Mouse (Mus musculus): Measurements from ENCODE around the gene Ikzf2.

The Ikzf2 gene

GRCm38 (mm10) chr1:69599074-69599772, 87.8 kb downstream of the Ikzf2 start:
- DNase-seq (ENCODE audit: low read depth, low spot score), result no peak

- DNase-seq (ENCODE audit: low read depth, low spot score), result no peak
Observed at GRCm38 (mm10) chr1:69591889-69592288, 95.2 kb downstream of the Ikzf2 start.

DNA sequence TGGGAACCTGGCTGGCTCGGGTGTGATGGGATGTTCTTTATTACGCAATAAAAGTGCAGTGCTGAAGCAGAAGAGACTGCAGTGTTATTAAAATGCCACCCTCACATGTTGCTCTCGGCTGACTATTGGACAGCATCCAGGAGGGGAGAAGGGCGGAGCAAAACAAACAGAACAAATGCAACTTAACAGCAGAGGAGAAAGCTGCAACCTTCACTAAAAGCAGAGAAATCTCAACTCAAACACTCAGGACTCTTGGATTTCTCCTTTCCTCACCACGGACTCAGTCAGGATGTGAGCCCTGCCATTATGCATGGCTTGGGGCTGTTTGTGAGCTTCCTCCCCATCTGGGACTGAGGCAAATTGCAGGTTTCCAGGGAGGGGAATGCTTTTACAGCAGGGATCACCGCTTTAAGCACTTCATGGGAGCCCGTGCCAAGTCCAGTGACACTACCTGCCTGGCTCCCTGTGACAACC, 95.7 kb downstream of the Ikzf2 start:
- no peak for DNase-seq (ENCODE audit: low read depth, low spot score)

- DNase-seq (ENCODE audit: low read depth, low spot score), result no peak
Observed at GRCm38 (mm10) chr1:69585546-69585945, 101.5 kb downstream of the Ikzf2 start.

DNA sequence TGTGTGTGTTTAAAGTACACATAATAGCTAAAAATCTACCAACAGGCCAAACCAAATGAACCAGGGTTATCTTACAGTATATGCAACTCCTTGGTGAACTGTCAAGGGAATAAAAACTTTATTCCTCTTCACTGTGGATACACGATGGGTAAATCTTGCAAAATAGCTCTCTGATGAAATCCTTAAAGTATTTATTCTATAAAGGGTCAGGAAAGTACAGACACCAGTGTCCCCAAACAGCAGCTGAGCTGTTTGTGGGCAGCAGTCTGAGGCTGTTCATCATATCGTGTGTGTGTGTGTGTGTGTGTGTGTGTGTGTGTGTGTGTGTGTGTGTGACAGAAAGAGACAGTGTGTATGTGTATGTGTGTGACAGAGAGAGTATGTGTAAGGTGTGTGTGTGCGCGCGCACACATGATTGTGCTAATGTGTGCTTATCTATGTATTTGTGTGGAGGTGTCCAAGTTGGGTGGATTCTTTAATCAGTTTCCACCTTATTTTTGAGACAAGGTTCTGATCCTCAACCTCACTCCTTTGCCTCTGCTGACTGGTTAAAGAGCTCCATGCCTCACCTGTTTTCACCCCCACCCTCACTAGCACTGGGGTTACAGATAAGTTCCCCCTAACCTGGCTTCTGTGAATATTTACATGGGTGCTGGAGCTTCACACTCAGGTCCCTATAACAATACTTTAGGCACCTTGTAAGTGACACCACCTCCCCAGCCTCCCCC, 102.9 kb downstream of the Ikzf2 start:
- no peak for DNase-seq (ENCODE audit: low read depth, low spot score)

DNA sequence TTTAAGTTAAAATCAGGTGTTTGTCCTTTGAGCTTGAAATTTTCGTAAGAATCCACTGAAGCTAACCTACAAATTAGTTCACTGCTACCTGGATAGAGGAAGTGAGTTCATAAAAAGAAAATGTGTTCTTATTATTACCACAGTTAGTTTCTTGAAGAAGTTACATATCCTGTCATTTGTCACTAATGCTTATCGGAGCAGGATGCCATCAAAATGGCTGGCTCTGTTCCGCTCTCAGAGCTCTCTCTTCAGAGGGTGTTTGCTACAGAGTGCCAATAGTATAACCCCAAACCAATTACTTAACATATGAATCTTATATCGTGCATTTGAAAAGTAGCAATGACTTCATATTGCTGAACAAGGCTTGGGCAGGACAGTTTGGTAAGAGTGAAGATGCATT, 108.1 kb downstream of the Ikzf2 start:
- no peak for DNase-seq (ENCODE audit: low read depth, low spot score)

DNA sequence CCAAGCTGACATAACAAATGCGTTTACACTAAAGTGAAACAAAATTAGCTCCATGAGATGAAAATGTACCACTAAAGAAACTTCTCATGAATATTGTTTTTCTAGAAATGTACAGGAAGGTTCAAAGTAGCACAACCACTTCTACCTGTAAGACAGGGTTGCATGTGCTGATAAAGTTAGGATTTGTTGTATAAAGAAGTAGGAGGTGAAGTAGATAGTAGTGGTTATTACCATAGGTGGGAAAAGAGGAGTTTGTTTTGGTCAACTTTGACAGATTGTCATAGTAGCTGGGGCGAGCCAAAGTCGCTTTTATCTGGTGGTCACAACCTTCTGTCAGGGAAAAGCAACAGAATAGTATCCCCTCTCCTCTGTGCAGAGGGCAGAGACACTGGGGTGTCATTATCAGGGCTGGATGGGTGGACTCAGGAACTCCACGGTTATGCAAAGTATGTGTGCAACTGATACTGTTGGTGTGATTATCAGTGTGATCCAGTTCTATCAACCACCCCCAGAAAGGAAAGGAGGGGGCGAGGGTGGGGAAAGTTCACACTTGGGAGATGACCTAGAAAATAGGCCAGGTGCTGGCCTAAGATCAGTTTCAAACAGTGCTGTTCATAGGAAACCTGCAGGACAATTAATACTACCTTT, 127.5 kb downstream of the Ikzf2 start:
- no peak for DNase-seq (ENCODE audit: low read depth, low spot score)

- peak; percentile 38 for DNase-seq (ENCODE audit: low read depth, low spot score)
Observed at GRCm38 (mm10) chr1:69555636-69556151, 131.4 kb downstream of the Ikzf2 start.

DNA sequence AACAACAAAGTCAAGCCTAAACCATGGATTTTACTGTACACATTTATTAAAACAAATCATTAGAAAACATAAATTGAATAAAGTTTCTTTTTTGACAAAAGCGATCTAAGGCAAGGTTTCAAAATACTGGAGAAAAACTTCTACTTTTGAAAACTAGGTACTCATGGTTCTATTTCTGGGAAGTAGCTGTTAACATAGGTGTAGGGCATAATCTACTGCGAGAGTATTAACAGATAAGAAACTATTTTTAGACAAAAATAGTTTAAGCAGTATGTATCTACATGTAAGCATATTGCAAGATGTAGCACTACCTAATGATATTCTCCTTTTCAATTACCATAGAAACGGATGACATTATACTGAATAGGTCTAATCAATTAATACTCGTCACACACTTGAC, 137.1 kb downstream of the Ikzf2 start:
- no peak for DNase-seq (ENCODE audit: low read depth, low spot score)

- no peak for DNase-seq (ENCODE audit: low read depth, low spot score)
Observed at GRCm38 (mm10) chr1:69545885-69546253, 141.2 kb downstream of the Ikzf2 start.

DNA sequence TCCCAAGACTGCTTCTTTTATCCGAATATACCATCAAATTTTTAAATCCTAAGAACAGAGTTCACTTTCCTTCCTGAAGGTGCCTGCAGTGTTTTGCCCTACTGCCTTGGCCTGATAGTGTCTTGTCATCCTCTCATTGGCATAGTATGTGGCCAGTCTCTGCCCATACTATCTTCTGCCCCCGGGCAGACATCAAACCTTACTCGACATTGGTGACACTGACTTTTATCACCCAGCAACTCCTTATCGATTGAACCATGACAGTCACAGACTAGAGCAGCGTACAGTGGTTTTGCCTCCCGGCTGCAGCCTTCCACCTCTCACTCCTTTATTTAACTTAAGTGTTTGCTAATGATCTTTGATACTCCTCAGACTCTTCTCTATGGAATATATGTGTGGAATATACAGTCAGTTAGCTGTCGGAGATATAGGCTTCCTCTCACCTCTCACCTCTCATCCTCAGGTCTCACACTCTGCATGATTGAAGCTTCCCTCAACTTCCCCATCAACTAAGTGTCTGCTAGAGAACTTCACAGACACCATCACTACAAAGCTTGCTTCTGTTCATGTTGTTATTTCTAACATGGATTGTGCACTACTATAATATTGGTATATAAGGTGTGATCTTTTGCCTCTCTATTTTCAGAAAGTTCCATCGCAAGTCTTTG, 141.7 kb downstream of the Ikzf2 start:
- peak; percentile 35 for DNase-seq (ENCODE audit: low read depth, low spot score)

DNA sequence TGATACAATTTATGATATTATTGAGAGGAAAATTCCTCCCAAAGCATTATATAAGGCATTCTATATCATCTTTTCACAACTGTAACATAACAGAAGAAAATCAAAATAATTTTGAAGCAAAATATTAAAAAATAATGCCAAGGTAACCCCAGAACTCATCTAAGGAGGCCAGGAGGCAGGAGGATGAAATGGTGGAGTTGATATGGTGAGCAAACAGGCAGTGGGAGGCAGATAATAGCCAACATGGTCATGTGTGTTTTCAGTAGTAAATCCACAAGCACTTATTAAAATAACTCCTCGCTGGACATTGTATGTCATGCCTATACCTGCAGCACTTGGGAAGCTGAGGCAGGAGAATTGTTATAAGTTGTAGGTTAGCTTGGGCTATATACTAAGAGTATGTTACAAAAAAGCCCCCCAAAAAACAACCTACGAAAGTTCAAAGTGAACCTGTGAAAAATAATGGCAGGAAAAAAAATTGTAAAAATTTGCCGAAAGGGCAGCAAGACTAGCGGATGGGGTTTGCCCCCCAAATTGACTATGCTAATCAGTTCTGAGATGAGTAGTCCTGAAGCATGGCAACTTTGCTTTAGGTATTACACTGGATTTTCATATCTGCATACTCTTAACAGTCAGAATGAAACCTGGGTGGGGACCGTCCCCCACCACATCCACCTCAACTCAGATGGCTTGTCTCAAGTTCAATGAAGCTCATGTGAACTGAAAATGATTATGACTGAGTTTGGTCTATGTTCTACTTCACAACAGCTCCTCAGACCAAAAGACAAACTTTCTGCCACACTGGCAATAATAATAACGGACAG, 143.1 kb downstream of the Ikzf2 start:
- peak; percentile 90 for DNase-seq (ENCODE audit: low read depth, low spot score)

- peak; percentile 26 for DNase-seq (ENCODE audit: low read depth, low spot score)
Observed at GRCm38 (mm10) chr1:69542546-69542945, 144.5 kb downstream of the Ikzf2 start.

GRCm38 (mm10) chr1:69538663-69539062, 148.4 kb downstream of the Ikzf2 start:
- DNase-seq (ENCODE audit: low read depth, low spot score), result no peak

- DNase-seq (ENCODE audit: low read depth, low spot score), result peak; percentile 68
Observed at GRCm38 (mm10) chr1:69537619-69538018, 149.4 kb downstream of the Ikzf2 start.

- DNase-seq (ENCODE audit: low read depth, low spot score), result no peak
Observed at GRCm38 (mm10) chr1:69535507-69535906, 151.5 kb downstream of the Ikzf2 start.

DNA sequence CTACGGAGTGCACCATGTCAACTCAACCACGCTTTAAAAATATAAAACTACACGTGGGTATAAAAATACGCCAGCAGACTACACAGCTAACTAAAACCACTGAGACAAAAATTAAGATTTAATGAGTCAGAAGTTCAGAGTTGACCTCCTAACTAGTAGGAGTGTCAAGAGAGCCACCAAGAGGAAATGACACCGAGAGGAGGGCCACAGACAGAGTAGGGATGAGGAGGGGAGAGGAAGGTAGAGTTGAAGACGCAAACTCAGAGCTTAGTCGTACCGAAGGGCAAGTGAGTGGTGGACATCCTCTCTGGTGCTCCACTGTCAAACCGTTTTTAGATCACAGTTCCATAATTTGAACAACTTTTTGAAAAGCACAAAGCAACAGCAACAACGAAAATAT, 154.0 kb downstream of the Ikzf2 start:
- no peak for DNase-seq (ENCODE audit: low read depth, low spot score)

DNA sequence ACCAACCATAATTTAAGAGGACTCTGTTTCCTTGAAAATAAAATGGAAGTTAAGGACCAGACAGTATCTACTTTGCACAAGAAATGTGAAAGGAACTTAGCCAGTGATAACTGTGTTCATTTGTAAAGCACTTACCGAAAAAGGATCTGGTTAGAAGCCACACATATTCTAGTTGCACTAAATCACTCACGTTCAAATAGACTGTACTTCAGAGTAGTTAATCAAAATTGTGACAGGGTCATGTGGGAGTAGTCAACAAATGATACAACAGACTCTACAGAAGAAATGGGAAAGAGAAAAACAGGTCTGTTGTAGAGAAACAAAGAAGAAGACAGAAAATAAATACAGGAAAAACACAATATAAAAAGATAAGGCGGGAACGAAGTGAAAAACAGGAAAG, 158.3 kb downstream of the Ikzf2 start:
- DNase-seq (ENCODE audit: low read depth, low spot score), result no peak

GRCm38 (mm10) chr1:69521656-69522055, 165.4 kb downstream of the Ikzf2 start:
- no peak for DNase-seq (ENCODE audit: low read depth, low spot score)

DNA sequence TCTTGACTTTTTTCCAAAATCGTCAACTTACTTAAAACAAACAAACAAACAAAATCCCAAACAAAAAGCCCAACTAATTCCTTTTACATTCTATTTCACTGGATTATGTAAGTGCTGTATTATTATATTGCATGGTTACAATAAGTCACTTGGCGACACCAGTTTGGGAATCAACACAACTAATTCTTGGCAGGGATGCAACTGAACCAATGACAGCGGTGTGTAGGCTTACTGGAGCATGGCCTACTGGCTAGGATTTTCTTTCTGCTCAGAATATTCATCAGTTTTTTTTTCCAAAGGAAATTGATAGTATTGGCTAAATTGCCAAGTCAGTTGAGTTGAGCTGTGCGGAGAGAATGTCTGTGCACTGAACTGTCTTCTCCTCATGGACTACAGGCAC, 167.7 kb downstream of the Ikzf2 start:
- DNase-seq (ENCODE audit: low read depth, low spot score), result no peak

DNA sequence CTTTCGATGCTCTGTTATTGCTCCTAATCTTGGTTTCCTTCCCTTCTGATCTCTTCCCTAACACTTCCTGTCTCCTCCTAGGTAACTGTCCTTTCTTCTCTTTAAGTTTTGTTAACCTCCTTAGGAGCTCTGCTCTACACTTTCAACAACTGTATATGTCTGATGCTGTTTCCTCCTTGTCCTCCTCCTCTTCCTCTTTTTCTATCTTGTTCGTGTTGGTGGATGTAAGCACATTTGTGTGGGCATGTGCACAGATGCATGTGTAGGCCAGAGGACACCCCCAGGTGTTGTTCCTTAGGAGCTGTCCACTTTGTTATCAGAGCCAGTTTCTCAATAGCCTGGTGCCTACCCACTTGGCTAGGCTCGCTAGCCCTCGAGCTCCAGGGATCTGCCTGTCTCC, 169.0 kb downstream of the Ikzf2 start:
- no peak for DNase-seq (ENCODE audit: low read depth, low spot score)

Data from CD4-positive helper T cell, adult 2 months (primary cell).